Mouse (Mus musculus): ENCODE measurements around the gene Tmem18.

GRCm38 (mm10) chr12:30583586-30584355, 455 bp upstream of the Tmem18 start:
- no peak for TF ChIP-seq POLR2A (IDR thresholded peaks at IDR 0.05; ENCODE audit: borderline replicate concordance, control insufficient read depth, low read depth, low read length)
- no peak for TF ChIP-seq CTCF (IDR thresholded peaks at IDR 0.05; ENCODE audit: control insufficient read depth, insufficient read depth, low read length)
